Mouse (Mus musculus): ENCODE results near the gene Clca2. TPM values are rescaled to one million over a fixed set of nuclear protein-coding genes. Genes with fewer than 3 reads are reported as not detected.

Clca2 gene
- polyA plus RNA-seq, 1 experiment: not detected

DNA sequence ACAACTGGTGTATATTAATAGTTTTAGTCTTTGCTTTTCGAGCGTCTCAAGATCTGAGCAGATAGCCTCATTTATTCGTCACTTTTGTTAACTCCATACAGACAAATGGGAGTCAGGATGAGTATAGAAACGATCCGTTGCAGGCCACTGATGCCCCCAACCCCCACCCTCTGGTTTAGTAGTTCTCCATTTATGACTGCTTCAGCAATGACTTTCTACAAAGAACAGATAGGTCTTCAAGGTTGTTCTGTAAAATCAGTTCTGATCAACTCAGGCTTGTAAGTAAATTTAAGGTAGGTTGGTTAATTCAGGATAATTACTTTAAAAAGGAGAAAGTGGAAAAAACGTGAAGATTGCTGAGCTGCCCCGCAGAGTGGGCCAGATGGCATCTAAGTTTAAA, 20.2 kb upstream of the Clca2 start:
- Histone ChIP-seq H3K4me3 (ENCODE audit: insufficient read depth, low read length) (peak overlapping the region; percentile 76; the same call in 1 of the 2 replicates), H3K27ac (ENCODE audit: insufficient read depth, low read length) (no peak overlapping the region), H3K4me1 (ENCODE audit: control insufficient read depth, insufficient read depth, low read length) (peaks cover 6% of the 10 kb centered on the region; the same call in 1 of the 2 replicates)
- TF ChIP-seq CTCF (IDR thresholded peaks at IDR 0.05; ENCODE audit: borderline replicate concordance, insufficient read depth, low read length): no peak
- TF ChIP-seq POLR2A (IDR thresholded peaks at IDR 0.05; ENCODE audit: low read depth, low read length): no peak; the same call in 1 of the 2 replicates

DNA sequence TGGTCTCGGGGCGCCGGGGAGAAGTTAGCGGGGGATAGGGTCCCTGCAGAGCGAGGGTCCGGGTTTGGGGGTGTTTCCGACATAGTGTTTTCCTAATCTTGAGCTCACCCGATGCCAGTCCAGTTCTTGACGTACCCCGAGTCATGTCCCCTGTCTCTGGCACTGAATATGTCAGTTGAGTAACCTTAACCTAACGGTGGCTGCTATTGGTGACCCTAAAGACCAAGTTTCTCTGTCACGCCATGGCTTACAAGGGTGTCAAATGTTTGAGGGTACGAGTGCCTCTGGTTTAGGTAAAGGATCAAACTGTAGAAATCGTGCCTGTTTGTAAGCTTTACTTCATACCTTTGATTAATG, 19.7 kb upstream of the Clca2 start:
- Histone ChIP-seq H3K27ac (ENCODE audit: insufficient read depth, low read length) (peak overlapping the region; percentile 54), H3K4me1 (ENCODE audit: control insufficient read depth, insufficient read depth, low read length) (peaks cover 6% of the 10 kb centered on the region; the same call in 1 of the 2 replicates), H3K4me3 (ENCODE audit: insufficient read depth, low read length) (peak overlapping the region; percentile 76)
- TF ChIP-seq CTCF (IDR thresholded peaks at IDR 0.05; ENCODE audit: borderline replicate concordance, insufficient read depth, low read length) (no peak), POLR2A (IDR thresholded peaks at IDR 0.05; ENCODE audit: low read depth, low read length) (no peak; the same call in none of the 2 replicates)

DNA sequence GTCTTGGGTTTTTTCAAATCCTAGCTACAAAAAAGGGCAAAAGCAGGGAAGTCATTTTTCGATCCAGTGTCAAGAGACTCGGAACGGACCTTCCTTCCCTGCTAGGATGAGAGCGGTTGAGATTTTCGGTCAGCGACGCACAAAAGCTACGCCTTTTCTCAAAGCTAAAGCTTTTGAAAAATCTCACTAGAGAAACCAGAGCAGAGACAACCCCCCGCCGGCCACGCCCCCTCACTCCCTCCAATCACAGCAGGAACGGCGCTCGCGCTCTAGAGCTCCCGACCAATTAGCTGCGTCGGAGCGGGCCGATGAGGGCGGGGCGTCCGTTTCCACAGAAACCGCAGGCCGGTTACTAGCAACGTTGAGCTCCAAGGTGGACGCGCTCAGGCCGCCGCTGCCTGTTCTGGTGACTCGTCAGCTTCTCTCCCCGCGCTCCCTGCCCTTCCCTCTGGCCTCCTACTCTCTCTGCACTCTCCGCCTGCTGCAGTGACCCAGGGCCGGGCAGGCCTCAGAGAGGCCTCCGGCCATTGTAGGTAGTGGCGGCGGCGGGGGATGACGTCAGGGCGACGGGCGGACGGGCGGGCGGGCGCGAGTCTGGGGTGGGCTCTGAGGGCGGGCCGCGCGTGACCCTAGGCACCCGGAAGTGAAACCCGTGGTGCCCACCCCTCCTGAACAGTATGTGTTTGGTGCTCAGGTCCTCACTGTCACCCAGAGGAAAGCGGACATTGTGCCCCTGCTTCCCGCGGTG, 19.2 kb upstream of the Clca2 start, which contains the start of gene Odf2l:
Odf2l (plus strand) TSS at position 335 of the 748 bp plus-strand sequence.
- Histone ChIP-seq H3K27ac (ENCODE audit: insufficient read depth, low read length) (peak within 1 kb of the TSS; percentile 95), H3K4me3 (ENCODE audit: insufficient read depth, low read length) (peak within 1 kb of the TSS; percentile 76), H3K4me1 (ENCODE audit: control insufficient read depth, insufficient read depth, low read length) (peaks cover 6% of the 10 kb centered on the region; the same call in 1 of the 2 replicates)
- TF ChIP-seq POLR2A (IDR thresholded peaks at IDR 0.05; ENCODE audit: low read depth, low read length): peak; percentile 88
- TF ChIP-seq CTCF (IDR thresholded peaks at IDR 0.05; ENCODE audit: borderline replicate concordance, insufficient read depth, low read length): no peak

DNA sequence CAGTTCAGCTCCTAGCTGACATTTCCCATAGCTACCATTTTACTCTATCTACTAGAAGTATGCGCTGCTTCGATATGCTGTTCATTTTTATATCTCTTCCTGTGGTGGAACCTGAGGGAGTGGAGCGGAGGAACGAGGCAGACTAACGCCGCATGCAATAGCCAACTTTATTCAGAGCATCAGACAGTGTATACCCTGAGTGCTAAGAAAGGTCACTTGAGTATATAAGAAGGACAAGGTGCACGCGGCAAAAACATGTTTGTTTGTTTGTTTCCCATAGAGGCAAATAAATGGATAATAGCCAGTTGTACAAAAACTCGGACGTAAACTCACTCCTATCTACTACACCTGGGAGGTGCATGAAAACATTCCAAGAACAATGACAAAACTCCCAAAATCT, 18.4 kb upstream of the Clca2 start:
- Histone ChIP-seq H3K4me1 (ENCODE audit: control insufficient read depth, insufficient read depth, low read length) (peaks cover 6% of the 10 kb centered on the region; the same call in 1 of the 2 replicates), H3K4me3 (ENCODE audit: insufficient read depth, low read length) (peak overlapping the region; percentile 48), H3K27ac (ENCODE audit: insufficient read depth, low read length) (no peak overlapping the region)
- TF ChIP-seq CTCF (IDR thresholded peaks at IDR 0.05; ENCODE audit: borderline replicate concordance, insufficient read depth, low read length): no peak

DNA sequence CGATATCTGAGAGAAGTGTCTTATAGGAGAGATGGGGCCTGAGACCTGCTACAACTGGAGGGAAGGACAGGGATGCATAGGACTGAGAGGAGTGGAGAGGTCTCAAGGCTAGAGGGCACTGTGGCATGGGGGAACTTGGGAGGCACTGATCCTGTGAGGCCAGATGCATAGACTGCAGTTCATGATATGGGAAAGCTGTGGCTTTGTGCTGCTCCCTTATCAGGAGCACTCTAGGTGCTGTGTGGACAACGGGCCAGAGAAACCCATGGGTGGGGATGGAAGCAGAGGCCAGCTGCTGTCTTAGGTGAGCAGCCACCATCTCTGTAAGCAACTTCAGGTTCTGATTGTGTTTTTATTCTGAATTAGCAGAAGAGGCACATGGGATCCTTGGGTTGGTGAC, 15.9 kb upstream of the Clca2 start:
- no peak overlapping the region for H3K27ac ChIP-seq (ENCODE audit: insufficient read depth, low read length)
- TF ChIP-seq CTCF (IDR thresholded peaks at IDR 0.05; ENCODE audit: borderline replicate concordance, insufficient read depth, low read length): no peak
- TF ChIP-seq POLR2A (IDR thresholded peaks at IDR 0.05; ENCODE audit: low read depth, low read length): no peak
- peaks cover 6% of the 10 kb centered on the region; the same call in 1 of the 2 replicates for H3K4me1 ChIP-seq (ENCODE audit: control insufficient read depth, insufficient read depth, low read length)
- no peak overlapping the region for H3K4me3 ChIP-seq (ENCODE audit: insufficient read depth, low read length)

DNA sequence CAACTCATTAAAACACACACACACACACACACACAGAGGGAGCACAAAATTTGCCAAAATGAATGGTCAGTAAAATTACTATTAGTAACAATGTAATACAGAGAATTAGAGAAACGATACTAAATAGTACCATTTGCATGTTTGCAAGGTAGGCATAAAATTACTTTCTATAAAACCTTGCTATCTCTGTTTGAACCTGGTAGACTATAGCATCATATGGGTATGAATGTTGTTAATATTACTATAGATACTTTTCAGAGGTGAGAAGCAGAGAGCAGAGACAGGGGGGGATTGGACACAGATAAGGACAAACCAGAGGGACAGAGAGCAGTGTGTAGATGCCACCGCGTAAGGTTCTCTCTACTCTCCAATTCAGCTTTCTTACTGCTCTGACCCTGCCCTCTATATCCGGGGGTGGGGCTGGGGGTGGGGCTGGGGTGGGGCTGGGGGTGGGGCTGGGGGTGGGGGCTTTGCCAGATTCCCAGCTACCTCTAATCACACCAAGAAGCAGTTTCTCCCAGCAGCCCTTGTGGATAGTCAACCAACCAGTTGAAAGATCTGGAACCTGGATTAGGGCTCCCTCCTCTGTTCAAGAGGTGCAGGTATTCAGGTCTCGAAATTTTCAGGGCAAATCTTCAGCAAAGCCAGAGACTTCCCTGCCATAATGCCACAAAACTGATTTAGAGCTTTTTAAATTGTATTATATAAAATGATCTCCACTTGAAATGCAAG, 6.7 kb upstream of the Clca2 start:
- Histone ChIP-seq H3K27ac (ENCODE audit: insufficient read depth, low read length) (no peak overlapping the region), H3K4me3 (ENCODE audit: insufficient read depth, low read length) (no peak overlapping the region), H3K4me1 (ENCODE audit: control insufficient read depth, insufficient read depth, low read length) (peaks cover 22% of the 10 kb centered on the region)
- TF ChIP-seq POLR2A (IDR thresholded peaks at IDR 0.05; ENCODE audit: low read depth, low read length) (no peak), CTCF (IDR thresholded peaks at IDR 0.05; ENCODE audit: borderline replicate concordance, insufficient read depth, low read length) (no peak)

DNA sequence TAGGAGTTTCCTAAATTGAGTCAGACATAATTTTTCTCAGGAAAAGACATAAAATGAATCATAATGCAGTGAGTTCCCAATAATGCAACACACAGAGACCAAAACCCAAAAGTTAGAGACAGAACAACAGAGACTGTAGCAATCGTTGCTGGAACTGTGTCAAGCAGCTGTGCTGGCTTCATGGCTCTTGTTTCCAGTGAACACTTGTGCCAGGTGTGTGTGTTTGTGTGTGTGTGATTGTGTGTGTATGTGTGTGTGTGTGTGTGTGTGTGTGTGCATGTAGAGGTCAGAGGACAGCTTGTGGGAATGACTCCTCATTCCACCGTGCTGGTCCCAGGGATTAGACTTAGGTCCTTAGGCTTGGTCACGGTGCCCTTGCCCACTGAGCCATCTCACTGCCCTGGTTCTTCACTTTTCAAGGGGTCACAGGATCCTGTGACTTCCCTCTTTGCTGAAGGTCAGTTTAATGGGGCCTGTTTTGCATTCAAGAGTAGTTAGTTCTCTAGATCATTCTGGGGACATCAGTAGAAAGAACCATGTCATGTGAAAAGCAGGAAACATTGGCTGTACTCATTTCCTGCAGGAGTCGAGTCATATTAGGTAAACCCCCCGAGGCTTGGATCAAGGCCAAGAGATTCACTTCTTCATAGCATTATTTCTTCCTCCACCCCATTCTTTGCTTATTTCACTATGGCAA, 6.0 kb upstream of the Clca2 start:
- TF ChIP-seq CTCF (IDR thresholded peaks at IDR 0.05; ENCODE audit: borderline replicate concordance, insufficient read depth, low read length): no peak
- TF ChIP-seq POLR2A (IDR thresholded peaks at IDR 0.05; ENCODE audit: low read depth, low read length): no peak; the same call in 1 of the 2 replicates
- H3K4me1 ChIP-seq (ENCODE audit: control insufficient read depth, insufficient read depth, low read length): peaks cover 22% of the 10 kb centered on the region
- peak overlapping the region; percentile 70 for H3K27ac ChIP-seq (ENCODE audit: insufficient read depth, low read length)
- no peak overlapping the region for H3K4me3 ChIP-seq (ENCODE audit: insufficient read depth, low read length)

DNA sequence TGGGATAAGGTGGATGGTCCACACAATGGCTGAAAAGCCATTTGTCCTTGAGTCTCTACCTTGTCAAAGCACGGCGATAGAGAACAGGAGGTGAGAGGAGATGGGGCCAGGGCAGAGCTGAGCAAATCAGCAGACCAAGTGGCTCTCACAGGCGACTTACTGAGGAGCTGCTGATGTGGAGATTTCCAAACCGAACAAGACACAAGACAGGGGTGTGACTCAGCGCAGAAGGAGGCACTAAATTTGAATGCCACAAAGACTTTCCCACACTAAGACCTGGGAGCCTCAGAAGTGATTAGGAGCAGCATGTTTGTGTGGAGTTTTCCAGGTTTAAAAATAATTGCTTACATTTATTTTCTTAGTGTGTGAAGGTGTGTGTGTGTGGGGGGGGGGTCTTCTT, 4.5 kb upstream of the Clca2 start:
- Histone ChIP-seq H3K27ac (ENCODE audit: insufficient read depth, low read length) (peak overlapping the region; percentile 59), H3K4me3 (ENCODE audit: insufficient read depth, low read length) (no peak overlapping the region), H3K4me1 (ENCODE audit: control insufficient read depth, insufficient read depth, low read length) (peaks cover 22% of the 10 kb centered on the region)
- TF ChIP-seq POLR2A (IDR thresholded peaks at IDR 0.05; ENCODE audit: low read depth, low read length) (no peak), CTCF (IDR thresholded peaks at IDR 0.05; ENCODE audit: borderline replicate concordance, insufficient read depth, low read length) (no peak)

DNA sequence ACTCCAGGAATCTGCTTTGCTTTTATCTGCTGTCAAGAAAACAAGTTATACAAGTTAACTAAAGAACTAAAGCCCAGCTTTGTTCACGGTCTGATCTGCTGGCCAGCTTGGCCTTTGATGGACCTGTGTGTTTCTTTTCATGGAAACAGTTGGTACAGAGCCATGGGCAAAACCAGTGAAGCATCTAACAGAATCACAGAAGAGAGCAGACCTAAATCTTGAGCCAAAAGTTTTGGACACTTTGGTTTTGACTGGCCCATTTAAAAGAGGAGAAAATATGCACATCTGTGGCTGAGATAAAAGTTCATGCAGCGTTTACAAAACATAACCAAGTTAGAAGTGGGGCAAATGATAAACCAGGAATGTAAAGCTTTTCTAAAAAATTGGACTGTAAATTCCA, 4.1 kb upstream of the Clca2 start:
- TF ChIP-seq CTCF (IDR thresholded peaks at IDR 0.05; ENCODE audit: borderline replicate concordance, insufficient read depth, low read length) (no peak), POLR2A (IDR thresholded peaks at IDR 0.05; ENCODE audit: low read depth, low read length) (no peak)
- H3K27ac ChIP-seq (ENCODE audit: insufficient read depth, low read length): peak overlapping the region; percentile 59
- H3K4me1 ChIP-seq (ENCODE audit: control insufficient read depth, insufficient read depth, low read length): peaks cover 22% of the 10 kb centered on the region
- H3K4me3 ChIP-seq (ENCODE audit: insufficient read depth, low read length): no peak overlapping the region
